Mouse (Mus musculus): ENCODE data around the gene Rgs7bp.

DNA sequence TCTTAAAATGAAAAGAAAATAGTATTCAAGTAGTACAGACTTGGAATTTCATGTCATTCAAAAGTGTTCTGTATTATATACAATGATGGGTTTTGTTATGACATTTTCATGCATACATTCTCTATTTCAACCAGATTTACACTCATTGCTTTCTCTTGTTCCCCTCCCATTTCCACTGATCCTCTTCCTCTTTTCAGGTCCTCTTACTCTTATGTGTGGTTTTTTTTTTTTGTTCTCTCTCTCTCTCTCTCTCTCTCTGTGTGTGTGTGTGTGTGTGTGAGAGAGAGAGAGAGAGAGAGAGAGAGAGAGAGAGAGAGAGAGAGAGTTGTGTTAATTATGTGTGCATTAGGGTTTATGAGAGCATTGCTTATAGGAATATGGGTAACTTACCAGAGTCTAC is 11.4 kb upstream of the Rgs7bp start:
- TF ChIP-seq POLR2A (IDR thresholded peaks at IDR 0.05; ENCODE audit: extremely low read depth, insufficient read depth, low read length) = no peak
- TF ChIP-seq CTCF (IDR thresholded peaks at IDR 0.05; ENCODE audit: extremely low read depth, insufficient read depth, low read length) = no peak
